Mouse (Mus musculus) left cerebral cortex, postnatal 25 days (tissue): Measurements from ENCODE around the gene Esrp2. TPM values are rescaled to one million over a fixed set of nuclear protein-coding genes. Genes with fewer than 3 reads are reported as not detected.

ENCODE experiments used
- DNase-seq, 2 experiments: peaks; one replicate each; pipeline ENCODE4 v3.0.0; 2022; ENCODE audit warnings: low spot score in 2 of 2, mixed read lengths in 1 of 2
- intact Hi-C: fragments of 180-260 bp; cut with DNase I; formaldehyde crosslinking; loops from one replicate; pipeline ENCODE4 v1.15.1; 2025
- total RNA-seq, 2 experiments: library from RNA; stranded (reverse); gene quantifications; 2 replicates each; pipeline ENCODE4 v1.2.3; 2021

Esrp2 gene
- total RNA-seq, 2 experiments from 2014 or later: not detected

DNA sequence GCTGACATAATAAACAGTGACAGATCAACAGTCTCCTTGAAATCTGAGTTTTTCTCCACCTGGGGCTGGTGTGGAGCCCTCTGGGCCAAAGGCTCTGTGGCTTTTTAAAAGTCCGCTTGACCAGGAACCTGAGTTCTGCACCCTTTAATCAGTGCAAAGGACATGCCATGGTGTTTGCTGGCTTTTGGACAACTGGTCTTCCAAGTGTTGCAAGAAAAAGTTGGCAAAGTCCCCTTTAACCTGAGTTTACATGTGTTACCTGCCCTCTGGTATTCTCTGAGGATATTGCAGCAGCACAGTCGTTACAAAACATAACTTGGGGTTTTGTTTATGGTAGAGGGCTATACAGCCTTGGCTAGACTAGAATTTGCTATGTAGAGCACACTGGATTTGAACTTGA lies 6.3 kb downstream of the Esrp2 start:
- intact Hi-C loops: loop anchor here (10.0 kb wide), 1 partner anchor 274 kb away; no protein-coding TSS in a partner anchor
- DNase-seq: no peak

DNA sequence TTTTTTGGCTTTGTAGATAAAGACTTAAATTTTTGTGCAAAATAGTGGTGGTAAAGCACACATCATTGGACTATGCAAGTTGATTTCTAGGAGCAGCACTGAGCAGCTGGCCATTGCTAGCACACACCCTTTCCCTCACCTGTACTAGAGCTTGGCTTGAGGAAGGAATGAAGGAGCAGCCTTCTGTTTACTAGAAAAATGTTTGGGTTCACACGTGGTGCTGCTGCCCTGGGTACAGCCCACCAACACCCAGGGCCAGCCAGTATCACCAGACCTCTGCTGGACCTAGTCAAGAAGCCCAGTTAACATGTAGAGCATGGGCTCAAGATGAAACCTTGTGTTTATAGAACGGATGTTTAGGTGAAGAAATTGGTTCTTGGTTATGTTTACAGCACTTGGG lies 6.8 kb downstream of the Esrp2 start:
- DNase-seq: no peak
- intact Hi-C loops: loop anchor here (10.0 kb wide), 1 partner anchor 275 kb away; no protein-coding TSS in a partner anchor

DNA sequence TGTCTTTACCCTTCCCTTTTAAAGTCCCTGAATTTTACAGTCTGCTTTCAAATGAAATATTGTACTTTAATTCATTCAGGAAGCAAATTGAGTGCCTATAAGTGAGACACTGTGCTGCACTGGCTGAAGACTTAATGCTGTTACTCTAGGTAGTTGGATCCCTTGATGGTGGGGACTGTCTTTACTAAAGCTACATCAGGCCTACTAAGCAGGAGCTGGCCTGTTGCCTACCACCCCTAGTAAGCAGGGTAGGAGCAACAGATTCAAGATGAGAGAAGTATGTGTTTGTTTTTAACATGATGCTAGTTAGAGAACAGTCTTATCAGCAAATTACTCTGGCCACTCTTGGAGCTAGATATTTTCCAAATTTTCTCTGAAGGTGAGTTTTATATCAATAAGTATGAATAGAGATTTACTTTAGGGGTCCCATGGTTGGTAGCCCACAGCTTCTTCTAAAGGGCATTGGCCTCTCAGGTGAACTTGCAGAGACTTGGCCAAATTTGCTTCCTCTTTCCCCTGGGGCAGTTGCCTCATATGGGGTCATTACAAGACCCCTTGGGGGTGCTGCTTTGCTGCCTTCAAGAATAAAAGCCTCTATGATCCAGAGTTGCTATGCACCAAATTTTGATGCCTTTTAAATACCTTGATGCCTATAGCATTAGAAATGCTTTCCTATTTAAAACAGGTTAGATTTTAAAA lies 7.4 kb downstream of the Esrp2 start:
- DNase-seq: no peak
- intact Hi-C loops: no loop called here

DNA sequence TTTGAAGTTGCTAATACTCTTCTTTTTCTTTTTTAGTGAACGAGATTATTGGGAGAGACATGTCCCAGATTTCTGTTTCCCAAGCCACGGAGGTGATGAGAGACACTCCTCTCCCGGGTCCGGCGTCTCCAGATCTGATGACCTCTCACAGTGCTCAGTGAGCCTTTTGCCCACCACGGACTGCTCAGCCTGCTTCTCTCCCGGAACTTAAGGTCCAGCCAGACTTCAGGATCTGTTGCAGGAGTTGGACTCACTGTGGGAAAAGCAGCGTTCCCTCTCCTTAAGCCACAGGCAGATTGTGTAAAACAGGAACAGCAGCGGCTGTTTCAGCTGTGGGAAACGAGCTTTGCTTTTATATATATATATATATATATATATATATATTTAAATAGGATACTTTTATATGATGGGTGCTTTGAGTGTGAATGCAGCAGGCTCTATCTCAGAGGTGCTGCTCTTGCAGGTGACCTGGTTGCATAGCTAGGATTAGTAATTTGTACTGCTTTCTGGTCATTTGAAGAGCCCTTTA lies 8.8 kb downstream of the Esrp2 start:
- DNase-seq: no peak
- intact Hi-C loops: no loop called here

DNA sequence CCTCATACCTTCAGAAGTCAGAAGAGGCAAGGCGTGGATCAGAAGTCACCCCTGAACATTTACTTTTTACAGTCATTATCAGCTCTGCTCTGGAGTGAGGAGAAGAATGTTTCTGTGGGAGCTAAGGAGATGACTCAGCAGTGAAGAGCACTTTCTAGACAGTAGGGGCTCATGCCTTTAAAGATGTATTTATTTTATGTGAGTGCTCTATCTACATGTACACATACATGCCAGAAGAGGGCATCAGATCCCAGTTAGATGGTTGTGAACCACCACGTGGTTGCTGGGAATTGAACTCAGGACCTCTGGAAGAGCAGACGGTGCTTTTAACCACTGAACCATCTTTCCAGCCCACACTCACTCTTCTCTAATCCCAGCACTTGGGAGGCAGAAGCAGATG lies 9.7 kb downstream of the Esrp2 start:
- intact Hi-C loops: no loop called here

DNA sequence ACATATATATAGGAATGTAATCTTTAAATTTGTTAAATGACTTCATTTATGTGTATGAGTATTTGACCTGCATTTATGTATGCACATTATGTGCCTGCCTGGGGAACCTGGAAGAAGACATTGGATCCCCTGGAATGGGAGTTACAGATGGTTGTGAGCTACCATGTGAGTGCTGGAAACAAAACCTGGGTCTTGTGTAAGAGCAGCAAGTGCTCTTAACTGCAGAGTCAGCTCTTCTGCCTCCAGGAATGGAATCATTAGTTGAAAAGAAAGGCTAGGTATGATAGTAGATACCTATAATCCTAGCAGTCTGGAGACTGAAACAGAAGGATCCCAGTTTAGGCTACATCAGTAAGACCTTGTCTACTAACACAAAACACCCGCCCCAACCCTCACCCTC lies 10.7 kb downstream of the Esrp2 start:
- no peak for DNase-seq
- intact Hi-C loops: no loop called here

More for the DNA sequence above, 9.7 kb downstream of the Esrp2 start:
- DNase-seq: no peak

DNA sequence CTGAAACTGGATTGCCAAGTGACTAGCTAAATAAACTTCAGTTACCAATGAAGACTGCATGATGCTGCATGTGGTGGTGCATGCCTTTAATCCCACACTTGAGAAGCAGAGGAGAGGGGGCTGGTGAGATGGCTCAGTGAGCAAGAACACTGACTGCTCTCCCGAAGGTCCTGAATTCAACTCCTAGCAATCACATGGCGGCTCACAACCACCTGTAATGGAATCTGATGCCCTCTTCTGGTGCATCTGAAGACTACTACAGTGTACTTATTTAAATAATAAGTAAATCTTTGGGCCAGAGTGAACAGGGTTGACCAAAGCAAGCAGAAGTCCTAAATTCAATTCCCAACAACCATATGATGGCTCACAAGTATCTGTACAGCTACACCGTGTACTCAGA lies 13.3 kb downstream of the Esrp2 start:
- no peak for DNase-seq
- intact Hi-C loops: no loop called here

DNA sequence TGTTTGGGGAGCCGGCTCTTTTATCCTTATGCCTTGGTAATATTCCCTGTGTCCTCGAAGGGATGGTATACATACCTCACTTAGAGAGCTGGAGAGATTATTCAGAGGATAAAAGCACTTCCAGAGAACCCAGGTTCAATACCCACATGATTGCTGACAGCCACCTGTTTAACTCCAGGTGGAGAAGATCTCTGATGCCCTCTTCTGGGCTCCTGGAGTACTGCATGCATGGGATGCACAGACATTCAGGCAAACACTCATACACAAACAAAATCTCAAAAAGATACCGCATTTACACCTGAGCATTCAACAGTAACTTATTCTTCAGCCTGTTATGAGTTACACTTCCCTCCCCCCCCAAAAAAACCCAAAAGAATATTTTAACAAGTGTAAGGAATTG lies 20.9 kb downstream of the Esrp2 start:
- intact Hi-C loops: no loop called here
- no peak for DNase-seq

DNA sequence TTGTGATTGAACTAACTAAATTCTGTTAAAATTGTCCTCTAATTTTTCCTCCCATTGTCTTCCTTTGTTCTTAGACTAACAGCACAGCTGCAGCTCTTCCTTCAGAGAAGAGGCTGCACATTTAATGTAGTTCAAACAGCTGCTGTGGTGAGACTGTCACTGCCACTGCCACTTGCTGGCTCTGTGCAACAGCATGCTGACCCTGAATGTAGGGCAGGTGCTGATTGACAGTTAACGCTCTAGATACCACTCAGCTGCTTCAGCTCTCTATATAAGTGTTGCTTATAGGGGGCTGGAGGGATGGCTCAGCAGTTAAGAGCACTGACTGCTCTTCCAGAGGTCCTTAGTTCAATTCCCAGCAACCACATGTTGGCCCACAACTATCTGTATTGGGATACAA lies 24.3 kb downstream of the Esrp2 start:
- DNase-seq: no peak
- intact Hi-C loops: no loop called here

DNA sequence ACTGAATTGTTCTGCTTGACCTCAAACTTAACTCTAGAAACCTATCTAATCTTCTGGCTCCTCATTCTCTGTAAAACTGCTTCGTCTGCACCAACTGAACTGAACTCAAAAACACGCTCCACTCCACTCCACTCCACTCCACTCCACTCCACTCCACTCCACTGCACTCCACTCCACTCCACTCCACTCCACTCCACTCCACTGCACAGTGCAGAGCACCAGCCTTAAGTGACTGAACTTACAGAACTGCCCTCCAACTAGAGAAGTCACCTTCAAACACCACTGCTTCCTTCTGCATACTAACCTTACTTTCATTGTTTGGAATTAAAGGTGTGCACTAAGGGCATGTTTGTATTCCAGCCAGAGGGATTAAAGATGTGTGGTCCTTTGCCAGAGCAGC lies 24.7 kb downstream of the Esrp2 start:
- no peak for DNase-seq
- intact Hi-C loops: no loop called here

DNA sequence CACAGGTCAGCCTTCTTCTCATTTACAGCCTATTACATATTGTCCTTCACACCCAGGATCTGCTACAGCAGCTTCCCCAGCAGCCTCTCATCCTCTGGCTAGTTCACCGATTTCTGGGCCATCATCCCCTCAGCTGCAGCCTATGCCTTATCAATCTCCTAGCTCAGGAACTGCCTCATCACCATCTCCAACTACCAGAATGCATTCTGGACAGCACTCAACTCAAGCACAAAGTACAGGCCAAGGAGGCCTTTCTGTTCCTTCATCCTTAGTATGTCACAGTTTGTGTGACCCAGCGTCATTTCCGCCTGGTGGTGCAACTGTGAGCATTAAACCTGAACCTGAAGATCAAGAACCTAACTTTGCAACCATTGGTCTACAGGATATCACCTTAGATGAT lies 28.0 kb downstream of the Esrp2 start:
- no peak for DNase-seq
- intact Hi-C loops: loop anchor here (1.0 kb wide), 1 partner anchor 9 kb away; no protein-coding TSS in a partner anchor

DNA sequence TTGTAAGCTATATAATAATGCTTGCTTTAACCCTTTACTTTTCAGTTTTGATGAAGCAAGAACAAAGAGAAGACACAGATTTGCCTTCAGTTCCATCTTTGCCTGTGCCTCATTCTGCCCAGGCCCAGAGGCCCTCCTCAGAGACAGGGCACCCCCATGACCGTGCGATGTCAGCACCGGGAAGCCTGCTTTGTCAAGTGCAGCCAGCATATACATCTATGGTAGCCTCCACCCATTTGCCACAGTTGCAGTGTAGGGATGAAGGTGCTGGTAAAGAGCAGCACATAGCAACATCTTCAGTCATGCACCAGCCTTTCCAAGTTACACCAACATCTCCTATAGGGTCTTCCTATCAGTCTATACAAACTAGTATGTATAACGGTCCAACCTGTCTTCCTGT lies 28.7 kb downstream of the Esrp2 start:
- intact Hi-C loops: loop anchor here (1.0 kb wide), 1 partner anchor 9 kb away; no protein-coding TSS in a partner anchor
- no peak for DNase-seq

DNA sequence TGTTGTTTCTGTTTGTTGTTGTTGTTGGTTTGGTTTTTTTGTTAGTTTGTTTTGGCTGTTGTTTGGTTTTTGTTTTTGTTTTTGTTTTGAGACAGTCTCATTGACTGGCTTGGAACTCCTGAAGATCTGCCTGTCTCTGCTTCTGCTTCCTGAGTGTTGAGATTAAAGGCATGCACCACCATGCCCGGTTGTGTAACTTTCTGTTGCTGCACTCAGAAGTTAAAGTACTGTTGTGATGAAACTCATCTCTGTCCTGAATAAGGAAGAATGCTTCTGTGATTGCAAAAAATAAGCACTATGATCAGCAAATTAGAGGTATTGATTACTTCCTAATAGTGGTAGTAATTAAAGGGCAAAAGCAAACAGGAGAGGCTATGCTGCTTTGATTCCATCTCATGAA lies 30.6 kb downstream of the Esrp2 start:
- no peak for DNase-seq
- intact Hi-C loops: no loop called here

DNA sequence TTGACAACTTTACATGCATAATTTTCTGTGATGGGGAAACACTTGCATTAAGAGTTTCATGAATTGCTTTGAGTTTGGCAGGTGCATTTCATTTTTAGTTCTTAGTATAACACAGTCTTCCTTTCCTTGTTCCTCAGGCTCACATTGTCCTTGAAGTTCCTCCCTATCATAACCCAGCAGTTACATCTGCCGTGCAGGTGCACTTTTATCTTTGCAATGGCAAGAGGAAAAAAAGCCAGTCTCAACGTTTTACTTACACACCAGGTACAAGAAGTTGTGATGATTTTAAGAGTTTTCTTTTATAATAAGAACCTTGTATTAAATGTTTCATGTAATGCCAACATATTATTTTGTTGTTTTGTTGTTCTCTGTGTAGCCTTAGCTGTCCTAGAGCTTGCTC lies 32.9 kb downstream of the Esrp2 start:
- no peak for DNase-seq
- intact Hi-C loops: no loop called here

DNA sequence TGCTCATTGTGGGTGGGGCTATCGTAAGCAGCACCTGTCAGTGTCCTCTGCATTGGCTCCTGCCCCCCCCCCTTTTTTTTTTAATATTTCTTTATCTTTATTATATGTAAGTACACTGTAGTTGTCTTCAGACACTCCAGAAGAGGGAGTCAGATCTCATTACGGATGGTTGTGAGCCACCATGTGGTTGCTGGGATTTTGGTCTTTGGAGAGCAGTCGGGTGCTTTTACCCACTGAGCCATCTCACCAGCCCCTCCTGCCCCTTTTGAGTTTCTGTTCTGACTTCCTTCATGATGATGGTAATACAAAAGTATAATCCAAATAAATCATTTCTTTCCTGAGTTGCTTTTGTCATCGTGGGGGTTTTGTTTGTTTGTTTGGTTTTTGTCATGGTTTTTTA lies 34.5 kb downstream of the Esrp2 start:
- intact Hi-C loops: no loop called here
- no peak for DNase-seq

Other genes starting within 250 kb of the Esrp2 start
- gene Nrn1l, start 243.4 kb downstream of the Esrp2 start, total RNA-seq: 1 to 10 TPM; 3.1 to 3.2 TPM
- 1 to 10 TPM; 8.1 to 8.5 TPM for gene Pskh1, start 236.5 kb downstream of the Esrp2 start, total RNA-seq
- gene Ctrl, start 203.1 kb downstream of the Esrp2 start, total RNA-seq: under 1 TPM; 0.85 to 0.96 TPM
- 10 to 100 TPM; 84.9 to 92.0 TPM for gene Psmb10, start 198.5 kb downstream of the Esrp2 start, total RNA-seq
- gene Lcat, start 193.6 kb downstream of the Esrp2 start, total RNA-seq: 10 to 100 TPM; 28.0 to 32.5 TPM
- gene Slc12a4, start 170.9 kb downstream of the Esrp2 start, total RNA-seq: 10 to 100 TPM; 20.0 to 23.3 TPM
- not detected for gene Dpep3, start 157.5 kb downstream of the Esrp2 start, total RNA-seq
- 10 to 100 TPM; 16.7 to 18.9 TPM for gene Dus2, start 145.6 kb downstream of the Esrp2 start, total RNA-seq
- gene Dpep2nb, start 131.0 kb downstream of the Esrp2 start, total RNA-seq: not detected
- gene Ddx28, start 125.1 kb downstream of the Esrp2 start, total RNA-seq: 10 to 100 TPM; 12.8 to 13.8 TPM
- gene Nfatc3, start 78.1 kb downstream of the Esrp2 start, total RNA-seq: 10 to 100 TPM in 1 of 2 experiments, 1 to 10 TPM in 1; 9.3 to 12.2 TPM
- gene Pla2g15, start 13.4 kb upstream of the Esrp2 start, total RNA-seq: 10 to 100 TPM; 25.4 to 27.5 TPM
- gene Slc7a6, start 31.9 kb upstream of the Esrp2 start, total RNA-seq: 10 to 100 TPM; 27.6 to 32.4 TPM
- gene Slc7a6os, start 74.0 kb upstream of the Esrp2 start, total RNA-seq: 10 to 100 TPM; 24.2 to 29.5 TPM
- gene Prmt7, start 74.0 kb upstream of the Esrp2 start, total RNA-seq: 10 to 100 TPM; 34.4 to 37.6 TPM
- 10 to 100 TPM; 59.4 to 74.6 TPM for gene Smpd3, start 201.0 kb upstream of the Esrp2 start, total RNA-seq